ENCODE assay signal across 23 mouse cellular contexts in the genomic region with DNA sequence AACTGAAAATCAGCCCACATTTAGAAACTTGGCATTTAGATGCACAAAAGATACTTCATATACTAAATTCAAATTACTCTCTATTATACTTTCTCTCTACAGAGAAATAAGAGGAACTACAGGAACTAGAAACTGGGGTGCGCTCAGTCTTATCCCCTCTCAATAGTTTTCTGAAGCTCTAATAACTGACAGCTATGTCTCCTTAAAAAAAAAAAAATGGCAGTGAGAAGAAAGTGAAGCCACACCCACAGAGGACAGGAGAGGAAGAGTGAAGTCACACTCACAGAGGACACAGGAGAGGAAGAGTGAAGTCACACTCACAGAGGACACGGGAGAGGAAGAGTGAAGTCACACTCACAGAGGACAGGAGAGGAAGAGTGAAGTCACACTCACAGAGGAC. TPM values are rescaled to one million over a fixed set of nuclear protein-coding genes. Genes with fewer than 3 reads are reported as not detected.
"Had no signal": no experiment of that assay in that cellular context is flagged by ENCODE, and none has a peak within 500 bp of the region (broad histone marks: within the 10 kb centered on the region; RNA-seq: fewer than 3 reads in every experiment).

No protein-coding gene starts in this region.

- H3K27ac ChIP-seq: midbrain, embryonic 10.5 days; midbrain, embryonic 13.5 days; midbrain, embryonic 15.5 days; neural tube, embryonic 12.5 days; stomach, embryonic 15.5 days; stomach, postnatal 0 days had no signal

- H3K27me3 ChIP-seq: midbrain, embryonic 13.5 days; midbrain, embryonic 15.5 days; neural tube, embryonic 12.5 days; stomach, embryonic 15.5 days had no signal

- ATAC-seq: midbrain, embryonic 13.5 days; midbrain, embryonic 15.5 days had no signal

- H3K4me3 ChIP-seq: midbrain, embryonic 10.5 days; midbrain, embryonic 13.5 days; midbrain, embryonic 15.5 days; neural tube, embryonic 12.5 days; stomach, embryonic 15.5 days had no signal

- H3K36me3 ChIP-seq: midbrain, embryonic 15.5 days had no signal

- H3K4me1 ChIP-seq: midbrain, embryonic 10.5 days; midbrain, embryonic 13.5 days; midbrain, embryonic 15.5 days; neural tube, embryonic 12.5 days; stomach, embryonic 15.5 days had no signal

- H3K9ac ChIP-seq: lung, embryonic 14.5 days; midbrain, embryonic 13.5 days; midbrain, embryonic 15.5 days; neural tube, embryonic 12.5 days; stomach, embryonic 15.5 days had no signal

- DNase-seq: lung, adult 18-20 months; lung, embryonic 14.5 days; lung, postnatal 10 days; lung, postnatal 4 days; retina, postnatal 1 day; right cerebral cortex, adult 18-20 months; right cerebral cortex, postnatal 25 days; right cerebral cortex, postnatal 4 days; spleen, adult 18-20 months; thymus, adult 2 months; thymus, postnatal 25 days; thymus, postnatal 4 days had no signal

- H3K9me3 ChIP-seq: midbrain, embryonic 10.5 days; midbrain, embryonic 13.5 days; midbrain, embryonic 15.5 days; neural tube, embryonic 12.5 days; stomach, embryonic 15.5 days had no signal

- H3K4me2 ChIP-seq: lung, embryonic 14.5 days; midbrain, embryonic 13.5 days; midbrain, embryonic 15.5 days; neural tube, embryonic 12.5 days; stomach, embryonic 15.5 days had no signal

RNA-seq across cellular contexts. Expression of gene Gm20537, which starts 32.1 kb away (rescaled TPM):
- total RNA-seq: megakaryocyte, adult 5-6 weeks; megakaryocyte-erythroid progenitor cell, adult 5-6 weeks; midbrain, postnatal 0 days; monocyte, adult 5-6 weeks; neutrophil, adult 5-6 weeks had no signal
- polyA plus RNA-seq: stomach, postnatal 0 days had no signal
